Mouse (Mus musculus) G1E (cell line): ENCODE data around the gene Mars2. TPM values are rescaled to one million over a fixed set of nuclear protein-coding genes. Genes with fewer than 3 reads are reported as not detected.

Experiments
- ATAC-seq: 2 replicates; pipeline ENCODE4 v1.8.0; 2016; ENCODE audit warnings: mild to moderate bottlenecking; ENCODE audit not compliant: insufficient number of reproducible peaks, poor library complexity, low FRiP score, severe bottlenecking; ENCODE audit errors: extremely low read depth
- DNase-seq: peaks from one replicate; pipeline ENCODE4 v3.0.0; 2012; ENCODE audit warnings: low spot score
- H3K27me3 ChIP-seq: 2 replicates; pipeline ENCODE4 v1.6.1; 2012; ENCODE audit warnings: mild to moderate bottlenecking, low read length, inconsistent platforms; ENCODE audit not compliant: insufficient read depth
- H3K36me3 ChIP-seq: replicated peaks from 2 replicates; pipeline ENCODE3; 2012; ENCODE audit warnings: mild to moderate bottlenecking, inconsistent platforms
- H3K4me1 ChIP-seq: 2 replicates; pipeline ENCODE4 v1.6.1; 2012; ENCODE audit warnings: low read depth, low read length, inconsistent platforms, mixed read lengths; ENCODE audit not compliant: insufficient read depth
- H3K4me3 ChIP-seq: 2 replicates; pipeline ENCODE4 v1.5.1; 2012; ENCODE audit warnings: low read depth, mild to moderate bottlenecking, inconsistent platforms, low read length, moderate library complexity, mixed read lengths
- H3K9me3 ChIP-seq: replicated peaks from 2 replicates; pipeline ENCODE4 v1.6.1; 2012; ENCODE audit warnings: inconsistent platforms
- CTCF ChIP-seq: IDR thresholded peaks from 2 replicates; pipeline ENCODE4 v1.5.1; 2012; ENCODE audit warnings: low read depth, low read length, inconsistent platforms, mixed read lengths
- GATA1 ChIP-seq: IDR thresholded peaks from 2 replicates; pipeline ENCODE4 v1.6.1; 2012; ENCODE audit warnings: borderline replicate concordance, low read length, inconsistent platforms, mixed read lengths
- GATA2 ChIP-seq: IDR thresholded peaks from 2 replicates; pipeline ENCODE4 v1.6.1; 2012; ENCODE audit warnings: low read depth, low read length, inconsistent platforms, borderline replicate concordance
- POLR2AphosphoS5 ChIP-seq: IDR thresholded peaks from 2 replicates; pipeline ENCODE4 v1.6.1; 2012; ENCODE audit warnings: low read depth, low read length, inconsistent platforms; ENCODE audit not compliant: insufficient replicate concordance
- TAL1 ChIP-seq: conservative IDR thresholded peaks from 2 replicates; pipeline ENCODE4 v1.6.1; 2012; ENCODE audit warnings: low read depth, low read length, inconsistent platforms, mixed read lengths
- polyA plus RNA-seq: library from polyadenylated mRNA; stranded (reverse); fragments of >175 nt; gene quantifications from 2 replicates; pipeline ENCODE4 v1.2.3, GENCODE M21; 2012
- total RNA-seq, 2 experiments: library from RNA; stranded (forward) in 1 of 2; stranded (reverse) in 1 of 2; fragments of 200-1000 nt in 1 of 2; fragments of >200 nt in 1 of 2; fragmentation: Nextera tagmentation in 1 of 2; gene quantifications; 2 replicates each; pipeline ENCODE4 v1.2.3; 2014 to 2017

The Mars2 gene
- total and polyA plus RNA-seq, 3 experiments: 3.3 to 13.3 (median 9.6) TPM

GRCm38 (mm10) chr1:55196327-55197003, 40.5 kb upstream of the Mars2 start:
- peaks cover 7% of the 10 kb centered on the region; the same call in 1 of the 2 replicates for H3K27me3 ChIP-seq
- TF ChIP-seq CTCF (no peak), TAL1 (no peak), GATA1 (no peak)
- DNase-seq: no peak
- H3K4me3 ChIP-seq: no peak overlapping the region
- ATAC-seq: no peak
- no peaks in the 10 kb centered on the region for H3K9me3 ChIP-seq
- peaks cover 4% of the 10 kb centered on the region for H3K4me1 ChIP-seq
- H3K36me3 ChIP-seq: no peaks in the 10 kb centered on the region

DNA sequence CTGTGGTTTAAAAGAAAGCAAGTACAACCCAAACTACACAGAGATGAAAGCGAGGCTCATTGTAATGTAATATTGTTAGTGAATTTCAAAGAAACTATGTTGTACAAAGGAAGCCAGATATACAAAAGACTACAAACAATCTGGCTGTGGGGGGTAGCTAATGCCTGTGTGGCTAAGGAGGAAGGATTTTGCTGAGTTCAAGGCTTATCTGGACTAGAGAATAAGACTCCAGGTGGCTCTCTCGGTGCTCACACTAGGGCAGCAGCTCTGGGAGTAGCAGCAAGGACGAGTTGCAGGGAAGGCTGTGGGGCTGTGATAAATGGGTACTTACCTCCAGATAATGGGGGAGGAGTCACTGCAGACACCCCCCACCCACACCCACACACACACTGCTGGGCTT, 38.3 kb upstream of the Mars2 start:
- 0 out of 2 replicates have a peak, but pooled peaks have one; percentile 8 for ATAC-seq

GRCm38 (mm10) chr1:55201850-55202752, 34.9 kb upstream of the Mars2 start:
- no peak for TF ChIP-seq CTCF
- Histone ChIP-seq H3K36me3 (no peaks in the 10 kb centered on the region), H3K4me1 (peaks cover 3% of the 10 kb centered on the region), H3K4me3 (no peak overlapping the region), H3K27me3 (peaks cover 16% of the 10 kb centered on the region), H3K9me3 (no peaks in the 10 kb centered on the region)
- no peak for DNase-seq
- no peak for ATAC-seq

More for the DNA sequence above, 38.3 kb upstream of the Mars2 start:
- no peak for DNase-seq
- H3K36me3 ChIP-seq: no peaks in the 10 kb centered on the region
- no peak for TF ChIP-seq GATA1
- no peak for TF ChIP-seq POLR2AphosphoS5
- peaks cover 11% of the 10 kb centered on the region; the same call in 1 of the 2 replicates for H3K27me3 ChIP-seq
- H3K4me1 ChIP-seq: peaks cover 3% of the 10 kb centered on the region
- H3K4me3 ChIP-seq: no peak overlapping the region
- no peaks in the 10 kb centered on the region for H3K9me3 ChIP-seq

DNA sequence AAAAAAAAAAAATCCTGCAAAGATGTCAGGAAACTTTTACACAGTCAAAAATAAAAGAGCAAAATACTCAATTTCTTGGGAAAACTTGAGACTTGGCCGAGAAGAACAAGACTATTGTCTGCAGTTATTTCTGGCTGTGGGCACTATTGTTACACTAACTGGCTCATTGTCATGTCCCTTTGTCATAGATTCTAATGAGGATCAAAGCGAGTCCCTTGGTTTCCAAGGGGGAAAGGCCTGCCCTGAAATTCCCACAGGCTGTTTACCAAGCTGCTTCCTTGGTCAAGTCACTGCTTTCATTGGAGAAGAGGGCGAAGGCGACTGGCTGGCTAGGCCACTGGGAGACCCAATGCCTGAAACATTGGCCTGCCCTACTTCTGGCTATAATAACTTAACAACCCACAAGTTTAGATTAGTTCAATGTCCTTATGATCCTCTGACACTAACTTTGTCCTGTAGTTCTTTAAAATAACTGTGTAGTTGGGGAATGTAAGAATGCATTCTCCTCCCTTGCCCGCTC, 31.1 kb upstream of the Mars2 start:
- H3K36me3 ChIP-seq: no peaks in the 10 kb centered on the region
- DNase-seq (no peak), ATAC-seq (no peak)
- no peak overlapping the region for H3K4me3 ChIP-seq
- H3K9me3 ChIP-seq: no peaks in the 10 kb centered on the region
- peaks cover 24% of the 10 kb centered on the region for H3K27me3 ChIP-seq
- TF ChIP-seq GATA1: no peak
- TF ChIP-seq CTCF: no peak
- no peak for TF ChIP-seq GATA2
- no peak for TF ChIP-seq TAL1
- TF ChIP-seq POLR2AphosphoS5: no peak
- H3K4me1 ChIP-seq: no peaks in the 10 kb centered on the region

DNA sequence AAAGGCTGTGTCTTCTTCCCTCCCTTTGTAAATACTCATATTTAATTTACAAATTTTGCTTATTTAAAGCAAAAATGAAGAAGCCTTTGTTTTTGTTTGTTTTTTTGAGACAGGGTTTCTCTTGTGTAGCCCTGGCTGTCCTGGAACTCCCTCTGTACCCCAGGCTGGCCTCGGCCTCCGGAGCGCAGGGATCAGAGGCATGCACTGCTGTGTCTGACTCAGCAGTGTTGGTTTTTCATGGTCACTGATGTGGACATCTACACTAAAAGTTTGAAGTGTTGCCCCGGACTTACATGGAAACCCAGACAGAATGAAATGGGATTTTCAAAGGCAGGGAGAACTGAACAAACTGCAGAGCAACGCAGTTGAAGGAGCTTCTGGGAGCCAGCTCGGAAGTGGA, 29.4 kb upstream of the Mars2 start:
- H3K27me3 ChIP-seq: peaks cover 24% of the 10 kb centered on the region
- no peaks in the 10 kb centered on the region for H3K36me3 ChIP-seq
- no peaks in the 10 kb centered on the region for H3K9me3 ChIP-seq
- no peak for ATAC-seq
- no peaks in the 10 kb centered on the region for H3K4me1 ChIP-seq
- H3K4me3 ChIP-seq: no peak overlapping the region
- no peak for DNase-seq
- TF ChIP-seq GATA1 (no peak), TAL1 (no peak), POLR2AphosphoS5 (no peak), CTCF (no peak), GATA2 (no peak)

- Histone ChIP-seq H3K36me3 (no peaks in the 10 kb centered on the region), H3K9me3 (no peaks in the 10 kb centered on the region), H3K27me3 (peaks cover 23% of the 10 kb centered on the region), H3K4me3 (no peak overlapping the region), H3K4me1 (0 out of 2 replicates have a peak, but pooled peaks cover 3% of the 10 kb centered on the region)
- TF ChIP-seq CTCF (no peak), POLR2AphosphoS5 (no peak), TAL1 (no peak), GATA1 (no peak), GATA2 (no peak)
- DNase-seq (no peak), ATAC-seq (no peak)
Measured at GRCm38 (mm10) chr1:55208500-55209140, 28.4 kb upstream of the Mars2 start.
